Mouse (Mus musculus): ENCODE measurements around the gene Fam160b1. TPM values are rescaled to one million over a fixed set of nuclear protein-coding genes. Genes with fewer than 3 reads are reported as not detected.

Fam160b1 gene
- polyA plus RNA-seq, 1 experiment from 2014 or later: 11.2 TPM

DNA sequence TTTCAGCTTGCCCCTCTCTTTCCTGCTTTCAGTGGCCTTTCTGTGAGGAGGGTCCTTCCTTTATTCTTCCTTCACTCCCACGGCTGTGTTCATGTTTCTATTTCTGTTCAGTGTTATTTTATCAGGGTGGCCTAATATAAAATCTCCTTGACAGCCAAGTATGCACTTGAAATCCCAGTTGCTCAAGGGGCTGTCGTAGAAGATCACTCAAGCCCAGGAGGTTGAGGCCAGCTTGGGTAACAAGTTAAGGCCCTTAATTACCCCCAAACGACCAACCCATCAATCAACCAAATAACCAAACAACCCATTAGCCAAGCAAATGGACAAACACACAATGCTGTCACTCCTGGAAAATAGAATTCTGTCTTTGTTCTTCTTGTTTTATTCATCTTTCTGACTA is 62.9 kb downstream of the Fam160b1 start:
- Histone ChIP-seq H3K9me3 (no peaks in the 10 kb centered on the region), H3K27ac (no peak overlapping the region), H3K4me1 (peaks cover 11% of the 10 kb centered on the region), H3K27me3 (ENCODE audit: insufficient read depth, poor library complexity, severe bottlenecking) (0 out of 2 replicates have a peak, but pooled peaks cover 4% of the 10 kb centered on the region), H3K36me3 (no peaks in the 10 kb centered on the region), H3K4me3 (no peak overlapping the region)
- DNase-seq (ENCODE audit: low spot score): no peak
- 35% methylated on average over 3 of the region's 3 CpGs for WGBS

DNA sequence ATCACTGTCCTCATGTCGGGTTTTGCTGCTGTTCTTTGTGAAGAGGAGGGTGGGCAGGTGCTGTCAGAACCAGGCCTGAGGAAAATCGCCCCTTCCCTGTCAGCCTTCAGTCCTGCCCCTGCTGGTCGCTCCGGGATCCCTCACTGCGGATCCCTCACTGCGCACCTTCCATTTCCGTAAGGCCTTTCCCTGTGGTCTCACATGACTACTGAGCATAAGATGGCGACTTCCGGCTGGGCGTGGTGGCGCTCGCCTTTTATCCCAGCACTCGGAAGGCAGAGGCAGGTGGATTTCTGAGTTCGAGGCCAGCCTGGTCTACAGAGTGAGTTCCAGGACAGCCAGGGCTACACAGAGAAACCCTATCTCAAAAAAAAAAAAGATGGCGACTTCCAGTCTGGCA is 64.8 kb downstream of the Fam160b1 start:
- H3K27me3 ChIP-seq (ENCODE audit: insufficient read depth, poor library complexity, severe bottlenecking): 0 out of 2 replicates have a peak, but pooled peaks cover 10% of the 10 kb centered on the region
- H3K4me1 ChIP-seq: peaks cover 11% of the 10 kb centered on the region
- H3K36me3 ChIP-seq: no peaks in the 10 kb centered on the region
- no peaks in the 10 kb centered on the region for H3K9me3 ChIP-seq
- no peak overlapping the region for H3K27ac ChIP-seq
- DNase-seq (ENCODE audit: low spot score): no peak
- 89% methylated on average over 15 of the region's 15 CpGs for WGBS
- no peak overlapping the region for H3K4me3 ChIP-seq

DNA sequence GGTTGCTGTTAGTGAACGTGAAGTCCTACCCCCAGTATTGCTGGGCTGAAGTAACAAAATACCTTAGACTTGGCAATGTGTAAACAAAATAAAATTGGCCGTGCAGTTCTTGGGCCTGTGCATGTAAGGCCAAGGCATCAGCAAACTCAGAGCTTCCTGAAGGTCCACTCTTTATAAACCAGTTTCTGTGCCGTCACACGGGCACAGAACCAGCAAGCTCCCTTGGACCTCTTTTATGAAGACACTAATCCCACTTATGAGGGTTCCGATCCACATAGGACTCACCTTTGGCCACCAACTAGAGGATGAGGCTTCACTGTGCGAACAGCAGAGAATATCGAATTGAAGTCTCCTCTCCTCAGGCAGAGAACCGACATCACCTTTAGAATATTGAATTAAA is 66.4 kb downstream of the Fam160b1 start:
- H3K36me3 ChIP-seq: no peaks in the 10 kb centered on the region
- no peak overlapping the region for H3K4me3 ChIP-seq
- H3K4me1 ChIP-seq: peaks cover 11% of the 10 kb centered on the region
- DNase-seq (ENCODE audit: low spot score): no peak
- H3K27me3 ChIP-seq (ENCODE audit: insufficient read depth, poor library complexity, severe bottlenecking): peaks cover 16% of the 10 kb centered on the region; the same call in 1 of the 2 replicates
- WGBS: 89% methylated on average over 8 of the region's 8 CpGs
- no peak overlapping the region for H3K27ac ChIP-seq
- H3K9me3 ChIP-seq: no peaks in the 10 kb centered on the region

DNA sequence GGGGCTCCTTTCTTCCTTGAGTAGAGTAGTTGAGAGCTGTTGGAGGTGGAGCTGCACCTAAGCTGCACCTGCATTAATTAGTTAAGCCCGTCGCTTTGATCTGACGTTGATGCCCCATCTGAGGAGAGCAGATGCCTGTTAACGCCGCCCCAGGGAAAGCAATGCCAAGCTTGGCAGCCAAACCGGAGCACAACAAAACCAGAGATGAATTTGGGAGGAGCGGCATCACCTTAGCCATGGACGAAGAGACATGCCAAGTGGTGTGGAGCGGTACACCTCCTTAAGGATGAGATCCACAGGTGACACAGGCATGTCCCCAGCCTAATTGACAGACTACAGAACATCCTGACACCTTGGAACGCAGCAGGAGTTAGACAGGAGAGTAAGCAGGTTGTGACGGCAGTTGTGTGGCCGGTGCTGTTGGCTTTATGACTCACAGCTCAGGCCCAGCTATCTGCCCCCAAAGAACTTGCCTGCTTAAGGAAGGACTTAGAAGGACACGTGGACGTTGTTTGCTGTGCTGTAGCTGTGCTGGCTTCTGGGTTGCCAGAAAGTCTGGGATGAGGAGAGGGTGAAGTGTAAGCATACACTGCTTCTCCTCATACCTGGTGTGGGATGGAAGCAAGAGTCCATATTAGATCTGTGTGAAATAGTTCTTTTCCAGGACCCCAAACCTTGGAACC is 67.4 kb downstream of the Fam160b1 start:
- Histone ChIP-seq H3K27ac (no peak overlapping the region), H3K27me3 (ENCODE audit: insufficient read depth, poor library complexity, severe bottlenecking) (peaks cover 16% of the 10 kb centered on the region; the same call in 1 of the 2 replicates), H3K4me1 (peaks cover 11% of the 10 kb centered on the region), H3K9me3 (no peaks in the 10 kb centered on the region), H3K4me3 (no peak overlapping the region), H3K36me3 (no peaks in the 10 kb centered on the region)
- WGBS: 75% methylated on average over 14 of the region's 14 CpGs
- DNase-seq (ENCODE audit: low spot score): no peak

DNA sequence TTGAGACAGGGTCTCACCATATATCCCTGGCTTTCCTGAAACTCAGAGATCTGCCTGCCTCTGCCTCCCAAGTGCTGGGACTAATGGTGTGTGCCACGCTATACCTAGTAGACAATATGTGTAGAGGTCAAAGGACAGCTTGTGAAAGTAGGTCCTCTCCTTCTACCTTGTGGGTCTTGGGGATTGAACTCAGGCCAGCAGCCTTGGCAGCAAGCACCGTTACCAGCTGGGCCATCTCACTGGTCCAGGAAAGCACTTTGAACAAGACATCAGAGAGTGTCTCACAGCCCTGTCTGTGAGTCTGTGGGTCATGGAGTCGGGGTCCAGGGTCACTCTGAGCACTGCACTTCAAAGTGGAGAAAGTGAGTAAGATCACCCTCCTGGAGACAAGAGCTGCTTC is 68.2 kb downstream of the Fam160b1 start:
- no peak overlapping the region for H3K4me3 ChIP-seq
- H3K27me3 ChIP-seq (ENCODE audit: insufficient read depth, poor library complexity, severe bottlenecking): peaks cover 16% of the 10 kb centered on the region; the same call in 1 of the 2 replicates
- DNase-seq (ENCODE audit: low spot score): no peak
- H3K9me3 ChIP-seq: no peaks in the 10 kb centered on the region
- WGBS: 80% methylated on average over 3 of the region's 3 CpGs
- H3K27ac ChIP-seq: no peak overlapping the region
- H3K4me1 ChIP-seq: 0 out of 2 replicates have a peak, but pooled peaks cover 4% of the 10 kb centered on the region
- H3K36me3 ChIP-seq: no peaks in the 10 kb centered on the region

DNA sequence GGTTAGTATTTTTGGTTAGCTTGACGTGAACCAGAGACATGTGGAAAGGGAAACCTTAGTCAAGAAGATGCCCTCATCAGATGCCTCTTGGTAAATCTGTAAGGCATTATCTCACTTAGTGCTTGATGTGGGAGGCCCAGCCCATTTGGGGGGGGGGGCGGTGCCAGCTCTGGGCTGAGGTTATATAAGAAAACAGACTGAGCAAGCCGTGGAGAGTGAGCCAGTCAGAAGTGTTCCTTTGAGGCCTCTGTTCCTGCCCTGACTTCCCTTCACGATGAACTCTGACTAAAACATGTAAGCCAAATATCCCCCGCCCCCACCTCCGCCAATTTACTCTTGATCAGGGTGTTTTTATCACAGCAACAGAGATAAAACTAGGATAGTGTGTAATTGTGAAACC is 69.4 kb downstream of the Fam160b1 start:
- H3K27me3 ChIP-seq (ENCODE audit: insufficient read depth, poor library complexity, severe bottlenecking): peaks cover 16% of the 10 kb centered on the region; the same call in 1 of the 2 replicates
- no peak overlapping the region for H3K4me3 ChIP-seq
- H3K36me3 ChIP-seq: no peaks in the 10 kb centered on the region
- no peak for DNase-seq (ENCODE audit: low spot score)
- H3K9me3 ChIP-seq: no peaks in the 10 kb centered on the region
- H3K4me1 ChIP-seq: no peaks in the 10 kb centered on the region
- no peak overlapping the region for H3K27ac ChIP-seq
- 74% methylated on average over 6 of the region's 6 CpGs for whole genome bisulfite sequencing

DNA sequence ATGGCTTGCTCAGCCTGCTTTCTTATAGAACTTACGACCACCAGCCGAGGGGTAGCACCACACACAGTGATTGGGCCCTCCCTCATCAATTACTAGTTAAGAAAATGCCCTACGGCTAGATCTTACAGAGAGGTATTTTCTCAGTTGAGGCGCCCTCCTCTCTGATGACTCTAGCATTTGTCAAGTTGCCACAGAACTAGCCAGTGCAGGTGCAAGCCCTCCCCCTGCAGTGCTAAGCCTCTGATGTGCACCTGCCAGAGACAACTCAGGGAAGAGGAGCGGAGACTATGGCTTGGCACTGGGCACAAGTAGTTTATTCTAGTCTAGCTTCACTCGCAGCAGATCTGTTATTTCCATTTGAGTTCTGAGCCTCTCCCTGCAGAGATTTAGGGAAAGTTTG is 71.0 kb downstream of the Fam160b1 start:
- H3K36me3 ChIP-seq: no peaks in the 10 kb centered on the region

DNA sequence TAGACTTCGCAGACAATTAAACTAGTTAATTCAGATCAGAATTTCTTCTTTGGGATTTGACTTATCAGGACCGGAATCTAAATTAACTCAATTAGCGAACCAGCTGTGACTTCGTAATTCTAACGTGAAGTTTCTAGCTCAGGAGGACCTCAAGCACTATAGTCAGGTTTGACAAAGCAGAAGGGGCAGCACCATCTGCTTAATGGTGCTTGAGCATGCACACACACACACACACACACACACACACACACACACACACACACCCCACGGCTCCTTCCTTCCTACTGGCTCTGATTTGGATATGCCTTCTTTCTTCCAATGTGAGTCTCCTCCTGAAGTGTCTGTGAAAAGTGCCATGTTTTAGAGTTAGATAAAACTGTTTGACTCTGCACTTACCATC is 73.5 kb downstream of the Fam160b1 start:
- no peaks in the 10 kb centered on the region for H3K36me3 ChIP-seq
- 77% methylated on average over 6 of the region's 6 CpGs for WGBS
- peaks cover 7% of the 10 kb centered on the region; the same call in 1 of the 2 replicates for H3K27me3 ChIP-seq (ENCODE audit: insufficient read depth, poor library complexity, severe bottlenecking)
- no peak overlapping the region for H3K4me3 ChIP-seq
- no peak overlapping the region for H3K27ac ChIP-seq
- DNase-seq (ENCODE audit: low spot score): no peak
- no peaks in the 10 kb centered on the region for H3K9me3 ChIP-seq
- no peaks in the 10 kb centered on the region for H3K4me1 ChIP-seq

More for the DNA sequence above, 71.0 kb downstream of the Fam160b1 start:
- Histone ChIP-seq H3K4me1 (no peaks in the 10 kb centered on the region), H3K4me3 (no peak overlapping the region), H3K27ac (no peak overlapping the region), H3K27me3 (ENCODE audit: insufficient read depth, poor library complexity, severe bottlenecking) (peaks cover 16% of the 10 kb centered on the region; the same call in 1 of the 2 replicates), H3K9me3 (no peaks in the 10 kb centered on the region)
- no peak for DNase-seq (ENCODE audit: low spot score)
- WGBS: 60% methylated on average over 6 of the region's 6 CpGs

DNA sequence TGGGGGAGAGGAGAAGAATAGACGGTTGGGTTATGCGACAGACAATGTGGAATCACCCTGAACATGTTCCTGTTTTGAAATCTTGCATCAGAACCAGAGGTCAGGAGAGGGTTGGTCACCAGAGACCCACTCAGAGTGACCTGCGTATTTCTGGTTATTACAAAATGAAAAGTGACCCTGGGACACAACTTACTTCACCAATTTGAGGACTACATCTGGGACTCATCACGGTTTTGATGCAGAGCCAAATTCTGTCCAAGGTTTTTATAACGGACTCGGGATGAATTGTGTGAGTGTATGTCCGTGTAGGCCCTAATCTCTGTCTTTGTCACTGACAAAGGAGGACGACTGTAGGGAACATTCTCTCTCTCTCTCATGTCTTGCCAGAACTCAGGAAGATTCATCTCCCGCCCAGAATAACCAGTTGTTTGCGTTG is 76.1 kb downstream of the Fam160b1 start:
- 0 out of 2 replicates have a peak, but pooled peaks cover under 1% of the 10 kb centered on the region for H3K27me3 ChIP-seq (ENCODE audit: insufficient read depth, poor library complexity, severe bottlenecking)
- peaks cover 7% of the 10 kb centered on the region; the same call in 1 of the 2 replicates for H3K4me1 ChIP-seq
- DNase-seq (ENCODE audit: low spot score): no peak
- 77% methylated on average over 10 of the region's 10 CpGs for WGBS
- H3K27ac ChIP-seq: no peak overlapping the region
- no peak overlapping the region for H3K4me3 ChIP-seq
- H3K9me3 ChIP-seq: no peaks in the 10 kb centered on the region
- no peaks in the 10 kb centered on the region for H3K36me3 ChIP-seq

DNA sequence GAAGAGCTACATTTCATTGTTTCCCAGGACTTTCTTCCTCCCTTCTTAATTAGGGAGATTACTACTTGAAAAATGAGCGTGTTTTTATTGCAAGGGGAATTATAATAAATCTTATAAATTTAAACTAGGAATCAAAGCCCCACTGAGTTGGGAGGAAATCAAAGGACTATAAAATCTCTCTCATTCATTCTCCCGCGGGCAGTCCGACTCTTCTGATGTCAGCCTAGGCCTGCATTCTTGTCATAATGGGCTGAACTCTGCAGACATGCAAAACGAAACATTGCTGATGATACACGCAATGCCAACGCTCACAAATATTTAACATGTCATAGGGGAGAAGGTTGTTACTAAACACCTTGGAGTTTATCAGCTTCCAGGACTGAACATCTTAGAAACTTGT is 76.6 kb downstream of the Fam160b1 start:
- no peaks in the 10 kb centered on the region for H3K36me3 ChIP-seq
- H3K27me3 ChIP-seq (ENCODE audit: insufficient read depth, poor library complexity, severe bottlenecking): no peaks in the 10 kb centered on the region
- DNase-seq (ENCODE audit: low spot score): no peak
- peaks cover 8% of the 10 kb centered on the region; the same call in 1 of the 2 replicates for H3K4me1 ChIP-seq
- no peak overlapping the region for H3K4me3 ChIP-seq
- 88% methylated on average over 7 of the region's 7 CpGs for WGBS
- H3K9me3 ChIP-seq: no peaks in the 10 kb centered on the region
- no peak overlapping the region for H3K27ac ChIP-seq

Other genes with a start within 250 kb of the Fam160b1 start
- 41.9 and 60.6 TPM in 2 replicates for gene Ablim1, start 45.8 kb upstream of the Fam160b1 start, polyA plus RNA-seq (2016; fragmentation: Nextera tagmentation; extraction: Ambion mirVana)
- 16.9 and 21.5 TPM in 2 replicates for gene Trub1, start 92.2 kb downstream of the Fam160b1 start, polyA plus RNA-seq (2016; fragmentation: Nextera tagmentation; extraction: Ambion mirVana)

Data from heart, embryonic 10.5 days (tissue).